21 mouse cellular contexts compared by ENCODE assay signal in the genomic region with DNA sequence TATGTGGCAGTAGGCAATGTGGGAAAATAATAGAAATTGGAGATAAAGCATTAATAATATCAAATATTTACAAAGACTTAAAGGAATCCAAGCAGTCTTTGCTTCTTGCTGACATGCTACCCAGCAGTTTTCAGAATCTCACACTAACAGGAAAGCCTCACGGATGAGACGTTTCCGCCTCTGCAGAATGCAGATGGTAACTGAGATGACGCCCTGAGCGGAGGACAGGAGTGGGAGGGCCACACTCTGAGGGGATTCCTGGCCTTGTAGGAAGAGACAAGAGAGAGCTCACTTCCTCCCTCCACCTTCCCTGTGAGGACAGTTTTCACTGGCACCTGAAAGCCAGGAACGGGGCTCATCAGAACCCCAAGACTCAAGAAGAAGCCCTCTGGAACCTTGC.
"Had no signal": no experiment of that assay in that cellular context is flagged by ENCODE, and none has a peak within 500 bp of the region (broad histone marks: within the 10 kb centered on the region; RNA-seq: fewer than 3 reads in every experiment).

No protein-coding gene starts in this region.

- DNase-seq: kidney, adult 11 months; kidney, adult 8-10 months; kidney, postnatal 10 days; kidney, postnatal 36 days; lung, adult 2 months; lung, postnatal 14 days; lung, postnatal 4 days; retina, postnatal 1 day; right cerebral cortex, postnatal 4 days; thymus, postnatal 25 days had no signal

- H3K9ac ChIP-seq: intestine, embryonic 15.5 days; kidney, embryonic 15.5 days; limb, embryonic 12.5 days; limb, embryonic 15.5 days; liver, embryonic 15.5 days; midbrain, embryonic 12.5 days; midbrain, embryonic 15.5 days; neural tube, embryonic 13.5 days had no signal

- H3K9me3 ChIP-seq: intestine, embryonic 15.5 days; kidney, embryonic 15.5 days; limb, embryonic 12.5 days; limb, embryonic 15.5 days; liver, embryonic 15.5 days; midbrain, embryonic 12.5 days; midbrain, embryonic 15.5 days; neural tube, embryonic 13.5 days had no signal

- H3K4me1 ChIP-seq: intestine, embryonic 15.5 days; kidney, embryonic 15.5 days; liver, embryonic 15.5 days; midbrain, embryonic 12.5 days; midbrain, embryonic 15.5 days; neural tube, embryonic 13.5 days had no signal

- H3K36me3 ChIP-seq: intestine, embryonic 15.5 days; kidney, embryonic 15.5 days; limb, embryonic 12.5 days; limb, embryonic 15.5 days; liver, embryonic 15.5 days; midbrain, embryonic 12.5 days; midbrain, embryonic 15.5 days; neural tube, embryonic 13.5 days had no signal

- H3K4me3 ChIP-seq: intestine, embryonic 15.5 days; kidney, embryonic 15.5 days; limb, embryonic 12.5 days; limb, embryonic 15.5 days; liver, embryonic 15.5 days; midbrain, embryonic 12.5 days; midbrain, embryonic 15.5 days; myocyte; neural tube, embryonic 13.5 days had no signal

- H3K27me3 ChIP-seq: intestine, embryonic 15.5 days; kidney, embryonic 15.5 days; limb, embryonic 12.5 days; limb, embryonic 15.5 days; liver, embryonic 15.5 days; midbrain, embryonic 12.5 days; midbrain, embryonic 15.5 days; neural tube, embryonic 13.5 days had no signal

- H3K4me2 ChIP-seq: intestine, embryonic 15.5 days; kidney, embryonic 15.5 days; limb, embryonic 12.5 days; limb, embryonic 15.5 days; liver, embryonic 11.5 days; liver, embryonic 15.5 days; midbrain, embryonic 12.5 days; midbrain, embryonic 15.5 days; neural tube, embryonic 13.5 days had no signal

- H3K27ac ChIP-seq: intestine, embryonic 15.5 days; kidney, embryonic 15.5 days; limb, embryonic 12.5 days; limb, embryonic 15.5 days; liver, embryonic 15.5 days; midbrain, embryonic 12.5 days; midbrain, embryonic 15.5 days; neural tube, embryonic 13.5 days; stomach, postnatal 0 days had no signal

- ATAC-seq: intestine, embryonic 15.5 days; midbrain, embryonic 15.5 days had no signal
